Mouse (Mus musculus): Measurements from ENCODE around the gene Mtus2.

Mtus2 gene

GRCm38 (mm10) chr5:148052846-148053608, 95.9 kb downstream of the Mtus2 start:
- peak; percentile 18 for DNase-seq

- DNase-seq, result no peak
These were observed 96.5 kb downstream of the Mtus2 start for GRCm38 (mm10) chr5:148053609-148053990.

GRCm38 (mm10) chr5:148056831-148057230, 99.7 kb downstream of the Mtus2 start:
- DNase-seq, result no peak

- no peak for DNase-seq
These were observed 100.3 kb downstream of the Mtus2 start for GRCm38 (mm10) chr5:148057433-148057832.

GRCm38 (mm10) chr5:148059339-148059738, 102.2 kb downstream of the Mtus2 start:
- no peak for DNase-seq

- DNase-seq, result no peak
These were observed 104.7 kb downstream of the Mtus2 start for GRCm38 (mm10) chr5:148061869-148062268.

GRCm38 (mm10) chr5:148063745-148064144, 106.6 kb downstream of the Mtus2 start:
- no peak for DNase-seq

GRCm38 (mm10) chr5:148065251-148065650, 108.1 kb downstream of the Mtus2 start:
- DNase-seq, result no peak

GRCm38 (mm10) chr5:148069909-148070308, 112.8 kb downstream of the Mtus2 start:
- DNase-seq, result no peak

GRCm38 (mm10) chr5:148071800-148072199, 114.7 kb downstream of the Mtus2 start:
- DNase-seq, result no peak

GRCm38 (mm10) chr5:148073461-148073860, 116.3 kb downstream of the Mtus2 start:
- DNase-seq, result no peak

- DNase-seq, result no peak
These were observed 122.6 kb downstream of the Mtus2 start for GRCm38 (mm10) chr5:148079732-148080131.

- no peak for DNase-seq
These were observed 126.4 kb downstream of the Mtus2 start for GRCm38 (mm10) chr5:148083541-148083940.

- DNase-seq, result no peak
These were observed 127.6 kb downstream of the Mtus2 start for GRCm38 (mm10) chr5:148084766-148085165.

GRCm38 (mm10) chr5:148087796-148088195, 130.7 kb downstream of the Mtus2 start:
- no peak for DNase-seq

GRCm38 (mm10) chr5:148090191-148090821, 133.2 kb downstream of the Mtus2 start:
- DNase-seq, result no peak

- no peak for DNase-seq
These were observed 137.5 kb downstream of the Mtus2 start for GRCm38 (mm10) chr5:148094640-148095039.

- no peak for DNase-seq
These were observed 142.2 kb downstream of the Mtus2 start for GRCm38 (mm10) chr5:148099356-148099755.

- no peak for DNase-seq
These were observed 150.2 kb downstream of the Mtus2 start for GRCm38 (mm10) chr5:148107324-148107723.

- DNase-seq, result no peak
These were observed 150.8 kb downstream of the Mtus2 start for GRCm38 (mm10) chr5:148107890-148108289.

GRCm38 (mm10) chr5:148108314-148108713, 151.2 kb downstream of the Mtus2 start:
- no peak for DNase-seq

- DNase-seq, result no peak
These were observed 158.2 kb downstream of the Mtus2 start for GRCm38 (mm10) chr5:148115207-148115817.

GRCm38 (mm10) chr5:148124354-148124753, 167.2 kb downstream of the Mtus2 start:
- no peak for DNase-seq

Data from right cerebral cortex, postnatal 14 days (tissue).